1 mouse cellular context compared by ENCODE assay signal in genomic region chr3:144808153-144808925, GRCm38 (mm10).
TF ChIP-seq lines count a peak whose summit lies in the region.

No protein-coding gene starts in this region.

TF ChIP-seq in MEL, 35 proteins besides CTCF, POLR2A, EP300 and RAD21:
- TF ChIP-seq ETS1 (IDR thresholded peaks at IDR 0.05; ENCODE audit: low read depth, low read length) (peak; percentile 51), GATA1 (IDR thresholded peaks at IDR 0.05; ENCODE audit: low read depth, low read length) (peak; percentile 75), ELF1 (IDR thresholded peaks at IDR 0.05; ENCODE audit: low read depth, low read length) (peak; percentile 56; the same call in 1 of the 2 replicates), TAL1 (IDR thresholded peaks at IDR 0.05; ENCODE audit: low read length) (peak; percentile 40; the same call in 1 of the 2 replicates), MXI1 (IDR thresholded peaks at IDR 0.05; ENCODE audit: low read depth, low read length) (0 out of 2 replicates have a peak, but pooled peaks have one; percentile 29), TCF12 (IDR thresholded peaks at IDR 0.05; ENCODE audit: low read depth, low read length) (peak; percentile 58), HCFC1 (IDR thresholded peaks at IDR 0.05; ENCODE audit: low read depth, low read length) (0 out of 2 replicates have a peak, but pooled peaks have one; percentile 43)
